Comparison of ENCODE assay signal across 12 mouse cellular contexts in genomic region chr17:9760026-9760705, GRCm38 (mm10).
DNase-seq lines count a peak whose midpoint lies in the region; ATAC-seq and TF ChIP-seq lines count a peak whose summit lies in the region.
"Had no signal": no experiment of that assay in that cellular context is flagged by ENCODE, and none has a peak within 500 bp of the region (broad histone marks: within the 10 kb centered on the region; RNA-seq: fewer than 3 reads in every experiment).

No protein-coding gene starts in this region.

- peaks cover 23% of the 10 kb centered on the region for H3K4me1 ChIP-seq in heart, embryonic 16.5 days (ENCODE audit: control insufficient read depth, insufficient read depth, low read length)
- H3K4me1 ChIP-seq in midbrain, embryonic 15.5 days: peaks cover 41% of the 10 kb centered on the region

- H3K9ac ChIP-seq in heart, embryonic 16.5 days (ENCODE audit: low read length): no peak overlapping the region
- H3K9ac ChIP-seq in midbrain, embryonic 15.5 days: no peak overlapping the region
- H3K9ac ChIP-seq: liver, embryonic 13.5 days had no signal

- H3K36me3 ChIP-seq in heart, embryonic 16.5 days (ENCODE audit: control insufficient read depth, insufficient read depth): no peaks in the 10 kb centered on the region
- no peaks in the 10 kb centered on the region for H3K36me3 ChIP-seq in midbrain, embryonic 15.5 days (replicated peaks)
- H3K36me3 ChIP-seq: G1E; liver, embryonic 13.5 days had no signal

- peak overlapping the region; percentile 79 for H3K27ac ChIP-seq in layer of hippocampus, adult 2 months
- peak overlapping the region; percentile 65 for H3K27ac ChIP-seq in heart, embryonic 16.5 days (ENCODE audit: low read length)
- H3K27ac ChIP-seq in midbrain, embryonic 15.5 days: peak overlapping the region; percentile 54; the same call in 1 of the 2 replicates
- H3K27ac ChIP-seq: liver, embryonic 13.5 days had no signal

- H3K9me3 ChIP-seq in heart, embryonic 16.5 days (replicated peaks; ENCODE audit: control insufficient read depth, low read length): no peaks in the 10 kb centered on the region
- no peaks in the 10 kb centered on the region for H3K9me3 ChIP-seq in midbrain, embryonic 15.5 days
- H3K9me3 ChIP-seq: liver, embryonic 13.5 days had no signal

- H3K4me2 ChIP-seq in heart, embryonic 16.5 days (ENCODE audit: low read depth, low read length): peak overlapping the region; percentile 0; the same call in 1 of the 2 replicates
- H3K4me2 ChIP-seq in midbrain, embryonic 15.5 days: no peak overlapping the region
- H3K4me2 ChIP-seq: liver, embryonic 13.5 days had no signal

- no peaks in the 10 kb centered on the region for H3K27me3 ChIP-seq in heart, embryonic 16.5 days (ENCODE audit: control insufficient read depth, insufficient read depth, low read length)
- peaks cover 6% of the 10 kb centered on the region; the same call in 1 of the 2 replicates for H3K27me3 ChIP-seq in midbrain, embryonic 15.5 days (replicated peaks)
- H3K27me3 ChIP-seq: liver, embryonic 13.5 days had no signal

- WGBS in heart, embryonic 16.5 days: 47% methylated on average over 8 of the region's 8 CpGs
- WGBS in midbrain, embryonic 15.5 days: 43% methylated on average over 8 of the region's 8 CpGs

- peak; percentile 36 to 67 for DNase-seq in adrenal gland, adult (ENCODE audit: inconsistent age in 2 of 2, low spot score in 1 of 2)
- DNase-seq in adrenal gland, postnatal 10 days: no peak
- DNase-seq in layer of hippocampus, adult 2 months (ENCODE audit: low spot score in 2 of 2): no peak
- DNase-seq in layer of hippocampus, adult 9-10 months (ENCODE audit: low spot score): no peak
- DNase-seq in ovary, postnatal 36 days (ENCODE audit: low spot score): no peak
- no peak for DNase-seq in urinary bladder, adult 2 months (ENCODE audit: low spot score)
- DNase-seq: liver, embryonic 13.5 days; right cerebral cortex, adult 18-20 months had no signal

- H3K4me3 ChIP-seq in layer of hippocampus, adult 2 months: no peak overlapping the region
- no peak overlapping the region for H3K4me3 ChIP-seq in heart, embryonic 16.5 days (ENCODE audit: low read length)
- H3K4me3 ChIP-seq in midbrain, embryonic 15.5 days: no peak overlapping the region
- H3K4me3 ChIP-seq: liver, embryonic 13.5 days had no signal

- no peak; the same call in 1 of the 2 replicates for ATAC-seq in heart, embryonic 16.5 days (replicated peaks; ENCODE audit: extremely low read depth, insufficient read depth, low FRiP score)
- ATAC-seq in midbrain, embryonic 15.5 days (replicated peaks): no peak
- ATAC-seq: intestine, embryonic 16.5 days had no signal

- TF ChIP-seq CTCF in layer of hippocampus, adult 2 months (conservative IDR thresholded peaks at IDR 0.05): no peak

Comparison
In these comparisons a context has a peak if more than half of its experiments do, and no peak if none do; other contexts are left out.
1. DNase-seq: peak in adrenal gland, adult (2 of 2); none in adrenal gland, postnatal 10 days (single experiment), layer of hippocampus, adult 2 months (0 of 2), layer of hippocampus, adult 9-10 months (single experiment), ovary, postnatal 36 days (single experiment) and urinary bladder, adult 2 months (single experiment).
2. Peak in every context shown above with its lines, with median percentiles within 50 percentile points of each other: H3K27ac ChIP-seq.